Mouse (Mus musculus): ENCODE measurements around the gene Kif11. TPM values are rescaled to one million over a fixed set of nuclear protein-coding genes. Genes with fewer than 3 reads are reported as not detected.

Kif11 gene
- polyA plus RNA-seq, 1 experiment from 2014 or later, result 41.6 TPM

Other genes starting within 250 kb of the Kif11 start
- 127 and 143 TPM in 2 replicates for gene March5, start 168.9 kb upstream of the Kif11 start, polyA plus RNA-seq (2014; fragmentation: Nextera tagmentation; extraction: Ambion mirVana)
- 3.1 and 4.1 TPM in 2 replicates for gene Cpeb3, start 167.8 kb upstream of the Kif11 start, polyA plus RNA-seq (2014; fragmentation: Nextera tagmentation; extraction: Ambion mirVana)
- 37.4 and 38.2 TPM in 2 replicates for gene Ide, start 38.6 kb upstream of the Kif11 start, polyA plus RNA-seq (2014; fragmentation: Nextera tagmentation; extraction: Ambion mirVana)
- gene Hhex, start 58.4 kb downstream of the Kif11 start, polyA plus RNA-seq (2014; fragmentation: Nextera tagmentation; extraction: Ambion mirVana), result 1.8 and 2.5 TPM in 2 replicates
- 23.2 and 29.9 TPM in 2 replicates for gene Exoc6, start 174.0 kb downstream of the Kif11 start, polyA plus RNA-seq (2014; fragmentation: Nextera tagmentation; extraction: Ambion mirVana)